Mouse (Mus musculus) embryonic facial prominence, embryonic 10.5 days (tissue): ENCODE measurements at regions not wholly inside any gene's neighbourhood (a gene's known extent, or its start where the extent isn't known, plus 50 kb on each side); places are given as distances from the start of the nearest gene placed in this dataset.

Source experiments
- DNase-seq: peaks from one replicate; pipeline ENCODE4 v3.0.0-alpha.2; 2017; ENCODE audit warnings: low spot score
- H3K27ac ChIP-seq: fragments of 300-500 bp; sonication (generic); replicated peaks from 2 replicates; pipeline ENCODE4 v1.5.1; 2016; ENCODE audit warnings: mild to moderate bottlenecking
- H3K27me3 ChIP-seq: fragments of 300-500 bp; sonication (generic); replicated peaks from 2 replicates; pipeline ENCODE4 v1.6.1; 2016; ENCODE audit warnings: low read depth, mild to moderate bottlenecking; ENCODE audit not compliant: poor library complexity, severe bottlenecking
- H3K36me3 ChIP-seq: fragments of 300-500 bp; sonication (generic); replicated peaks from 2 replicates; pipeline ENCODE4 v1.6.1; 2016; ENCODE audit warnings: mild to moderate bottlenecking, moderate library complexity
- H3K4me1 ChIP-seq: fragments of 300-500 bp; sonication (generic); 2 replicates; pipeline ENCODE4 v1.6.1; 2016
- H3K4me3 ChIP-seq: fragments of 300-500 bp; sonication (generic); 2 replicates; pipeline ENCODE4 v1.5.1; 2016; ENCODE audit warnings: mild to moderate bottlenecking, moderate library complexity
- H3K9me3 ChIP-seq: fragments of 300-500 bp; sonication (generic); 2 replicates; pipeline ENCODE4 v1.6.1; 2016; ENCODE audit warnings: mild to moderate bottlenecking
- WGBS: fragments of 180-500 bp; shearing (Covaris S2); methylation state at CpG from one replicate; pipeline ENCODE4 v1.1.7; 2016; 5-methylcytosine and 5-hydroxymethylcytosine counted together

DNA sequence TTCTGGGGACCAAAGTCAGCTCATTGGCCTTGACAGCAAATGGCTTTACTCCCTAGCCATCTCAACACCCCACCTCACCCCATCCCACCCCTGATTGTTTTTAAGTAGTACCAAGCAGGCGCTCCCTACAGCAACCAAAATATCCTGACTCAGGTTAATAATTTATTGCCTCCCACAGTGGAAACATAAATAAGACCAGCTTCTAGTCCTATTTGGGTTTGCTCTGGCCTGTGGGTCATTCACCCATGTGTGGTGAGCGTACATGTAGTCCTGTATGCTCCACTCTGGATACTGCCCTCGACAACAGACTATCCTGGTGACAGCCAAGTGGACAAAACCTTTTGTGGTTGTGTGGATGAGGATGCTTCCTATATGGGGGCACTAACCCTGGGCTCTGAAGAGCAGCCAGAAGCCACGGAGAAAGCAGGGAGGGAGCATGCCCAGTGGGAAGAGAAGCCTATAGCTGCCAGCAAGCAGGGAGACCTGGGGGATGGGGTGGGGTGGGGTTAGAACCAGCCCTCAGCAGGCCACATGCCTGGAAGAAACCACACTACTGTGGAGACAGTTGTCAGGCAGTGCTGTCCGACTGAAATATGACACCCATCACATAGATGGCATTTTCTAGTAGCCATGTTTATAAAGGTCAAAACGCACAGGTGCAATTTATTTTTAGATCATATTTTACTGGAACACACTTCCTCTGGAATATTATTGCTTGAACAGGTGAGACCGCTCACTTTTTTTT lies 141.1 kb upstream of the Irf2bp2 start:
- H3K27me3 ChIP-seq, result no peaks in the 10 kb centered on the region
- no peaks in the 10 kb centered on the region for H3K9me3 ChIP-seq
- no peak for DNase-seq
- no peak overlapping the region for H3K4me3 ChIP-seq
- H3K27ac ChIP-seq, result peak overlapping the region; percentile 85; the same call in 1 of the 2 replicates
- 66% methylated on average over 7 of the region's 7 CpGs for WGBS
- no peaks in the 10 kb centered on the region for H3K36me3 ChIP-seq
- H3K4me1 ChIP-seq, result peaks cover 50% of the 10 kb centered on the region

GRCm38 (mm10) chr8:126733779-126734178 lies 140.0 kb upstream of the Irf2bp2 start:
- Histone ChIP-seq H3K9me3 (no peaks in the 10 kb centered on the region), H3K27me3 (no peaks in the 10 kb centered on the region), H3K4me3 (no peak overlapping the region), H3K4me1 (peaks cover 55% of the 10 kb centered on the region), H3K36me3 (no peaks in the 10 kb centered on the region), H3K27ac (no peak overlapping the region)
- DNase-seq, result no peak
- 87% methylated on average over 6 of the region's 6 CpGs for WGBS

GRCm38 (mm10) chr8:126733307-126733706 lies 139.5 kb upstream of the Irf2bp2 start:
- no peaks in the 10 kb centered on the region for H3K27me3 ChIP-seq
- no peak overlapping the region for H3K27ac ChIP-seq
- no peaks in the 10 kb centered on the region for H3K36me3 ChIP-seq
- H3K4me3 ChIP-seq, result no peak overlapping the region
- 55% methylated on average over 7 of the region's 7 CpGs for WGBS
- peak; percentile 34 for DNase-seq
- peaks cover 55% of the 10 kb centered on the region for H3K4me1 ChIP-seq
- no peaks in the 10 kb centered on the region for H3K9me3 ChIP-seq

DNA sequence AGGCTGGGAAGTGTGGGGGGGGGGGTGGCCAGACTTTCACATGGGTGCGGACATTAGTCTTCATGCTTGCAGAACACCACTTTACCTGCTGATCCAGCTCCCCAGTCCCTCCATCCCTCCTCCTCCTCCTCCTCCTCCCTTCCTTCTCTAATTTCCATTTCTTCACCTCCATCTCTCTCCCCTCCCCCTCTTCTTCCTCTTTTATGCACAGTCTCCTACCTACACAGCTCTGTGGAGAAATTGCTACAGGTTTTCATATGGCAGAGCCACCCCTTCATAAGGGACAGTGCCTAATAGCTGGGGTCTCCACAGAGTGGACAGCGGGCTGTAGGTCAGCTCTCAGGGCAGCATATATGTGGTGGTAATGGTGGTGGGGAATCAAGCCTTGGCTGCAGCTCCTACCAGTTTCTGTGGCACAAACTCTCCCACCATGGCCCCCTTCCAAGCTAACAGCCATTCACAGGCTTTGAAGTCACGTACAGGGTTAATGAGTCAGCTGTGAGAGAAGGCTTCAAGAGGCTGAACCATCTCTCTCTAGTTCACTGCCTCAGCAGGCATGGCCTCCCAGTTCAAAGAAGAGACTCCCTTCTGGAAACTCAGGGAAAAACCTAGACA lies 136.3 kb upstream of the Irf2bp2 start:
- WGBS, result 86% methylated on average over 3 of the region's 3 CpGs
- Histone ChIP-seq H3K4me3 (no peak overlapping the region), H3K27ac (0 out of 2 replicates have a peak overlapping the region, but pooled peaks have one; percentile 15), H3K36me3 (no peaks in the 10 kb centered on the region), H3K4me1 (peaks cover 36% of the 10 kb centered on the region), H3K27me3 (no peaks in the 10 kb centered on the region), H3K9me3 (peaks cover 4% of the 10 kb centered on the region)
- DNase-seq, result no peak

GRCm38 (mm10) chr8:126728987-126729632 lies 135.3 kb upstream of the Irf2bp2 start:
- Histone ChIP-seq H3K27me3 (no peaks in the 10 kb centered on the region), H3K9me3 (peaks cover 4% of the 10 kb centered on the region), H3K4me3 (no peak overlapping the region), H3K36me3 (no peaks in the 10 kb centered on the region), H3K4me1 (peaks cover 28% of the 10 kb centered on the region), H3K27ac (no peak overlapping the region)
- DNase-seq, result no peak
- 84% methylated on average over 12 of the region's 12 CpGs for WGBS

GRCm38 (mm10) chr8:126728135-126728534 lies 134.3 kb upstream of the Irf2bp2 start:
- DNase-seq, result no peak
- Histone ChIP-seq H3K4me3 (no peak overlapping the region), H3K27ac (no peak overlapping the region), H3K9me3 (peaks cover 4% of the 10 kb centered on the region), H3K36me3 (no peaks in the 10 kb centered on the region), H3K4me1 (peaks cover 21% of the 10 kb centered on the region), H3K27me3 (no peaks in the 10 kb centered on the region)
- WGBS, result 90% methylated on average over 5 of the region's 5 CpGs

GRCm38 (mm10) chr8:126727068-126727467 lies 133.3 kb upstream of the Irf2bp2 start:
- H3K36me3 ChIP-seq, result no peaks in the 10 kb centered on the region
- 85% methylated on average over 2 of the region's 2 CpGs for WGBS
- H3K4me1 ChIP-seq, result peaks cover 10% of the 10 kb centered on the region
- no peak for DNase-seq
- no peak overlapping the region for H3K4me3 ChIP-seq
- H3K27ac ChIP-seq, result no peak overlapping the region
- H3K27me3 ChIP-seq, result no peaks in the 10 kb centered on the region
- peaks cover 4% of the 10 kb centered on the region for H3K9me3 ChIP-seq

DNA sequence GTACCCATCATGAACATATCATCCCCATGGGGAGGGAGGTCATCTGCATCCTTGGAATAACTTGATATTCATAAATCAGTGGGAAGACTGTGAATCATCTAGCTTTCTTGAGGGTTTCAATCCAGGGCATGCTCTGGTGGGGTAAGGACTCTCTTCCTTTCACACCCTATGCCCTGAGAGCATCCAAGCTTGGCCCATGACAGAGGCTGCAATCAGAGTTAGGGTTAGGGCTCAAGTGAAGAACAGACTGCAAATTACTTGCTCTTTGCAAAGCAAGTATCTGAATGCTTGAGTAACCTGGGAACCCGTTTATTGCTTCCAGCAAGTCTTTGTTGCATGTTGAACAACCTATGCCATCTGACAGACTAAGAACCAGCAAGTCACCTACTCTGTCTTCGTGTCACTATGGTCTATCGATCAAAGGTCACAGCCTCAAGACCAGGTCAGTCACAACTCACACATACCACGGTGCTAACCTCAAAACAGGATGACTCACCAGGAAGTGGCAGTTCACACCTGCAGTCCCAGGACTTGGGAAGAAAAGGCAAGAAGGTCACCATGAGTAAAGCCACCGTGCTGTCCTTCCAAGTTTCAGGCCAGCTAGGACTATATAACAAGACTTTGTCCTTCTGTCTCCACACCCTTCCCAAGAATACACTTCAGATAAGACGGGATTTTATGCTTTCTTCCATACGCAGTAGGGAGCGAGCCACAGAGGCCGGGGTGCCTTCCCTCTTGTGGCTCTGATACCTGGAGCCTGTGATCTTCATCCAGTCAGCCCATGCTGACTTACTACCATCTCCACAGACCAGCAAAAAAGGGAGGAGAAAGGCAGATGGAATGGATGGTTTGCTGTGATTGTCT lies 129.7 kb upstream of the Irf2bp2 start:
- Histone ChIP-seq H3K4me1 (peaks cover 5% of the 10 kb centered on the region; the same call in 1 of the 2 replicates), H3K27me3 (no peaks in the 10 kb centered on the region), H3K27ac (no peak overlapping the region), H3K9me3 (peaks cover 4% of the 10 kb centered on the region), H3K4me3 (no peak overlapping the region), H3K36me3 (no peaks in the 10 kb centered on the region)
- DNase-seq, result no peak
- 86% methylated on average over 9 of the region's 9 CpGs for WGBS

DNA sequence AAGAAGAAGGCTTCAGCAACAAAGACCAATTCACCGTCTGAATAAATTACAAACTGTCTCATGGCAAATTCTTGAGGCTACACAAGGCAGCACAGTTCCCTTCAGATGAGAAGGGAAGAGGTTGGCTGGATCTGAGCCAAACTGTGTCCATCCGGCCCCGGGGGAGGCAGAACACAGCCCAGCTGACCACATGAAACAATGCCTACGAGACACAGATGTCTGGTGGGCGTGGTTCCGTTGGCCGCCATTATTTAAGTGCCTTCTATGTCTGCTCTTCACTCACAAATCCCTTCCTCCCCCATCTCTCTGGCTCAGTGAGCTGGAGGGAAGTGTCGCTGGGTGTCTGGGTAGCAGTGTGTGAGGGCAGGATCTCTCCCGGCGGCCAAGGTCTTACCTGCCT lies 127.8 kb upstream of the Irf2bp2 start:
- H3K27ac ChIP-seq, result no peak overlapping the region
- 79% methylated on average over 10 of the region's 10 CpGs for WGBS

DNA sequence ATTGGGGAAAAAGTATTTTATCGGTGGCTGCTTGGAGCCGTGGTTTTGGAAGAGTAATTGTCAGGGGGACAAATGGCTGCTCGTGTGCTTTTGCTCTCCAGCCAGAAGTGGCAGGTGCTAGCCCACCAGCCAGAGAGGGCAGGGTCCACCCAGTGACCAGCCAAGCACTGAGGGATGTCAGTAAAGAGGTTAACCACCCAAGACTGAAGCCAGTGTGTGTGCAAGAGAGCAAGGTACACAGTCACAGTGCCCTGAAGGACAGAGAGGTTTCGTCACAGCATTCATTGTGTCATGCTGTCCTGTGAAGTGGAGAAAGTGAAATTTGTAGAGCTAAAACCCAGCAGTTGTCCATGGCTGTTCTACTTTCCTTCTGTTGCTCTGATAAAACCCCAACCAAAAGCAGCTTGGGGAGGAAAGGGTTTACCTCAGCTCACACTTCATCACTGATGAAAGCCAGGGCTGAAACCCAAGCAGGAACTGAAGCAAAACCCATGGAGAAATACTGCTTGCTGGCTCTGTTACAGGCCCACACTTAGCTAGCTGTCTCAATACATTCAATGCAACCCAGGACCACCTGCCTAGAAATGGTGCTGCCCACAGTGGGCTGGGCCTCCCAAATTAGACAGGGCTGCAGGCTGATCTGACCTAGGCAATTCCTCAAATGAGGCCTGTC lies 126.8 kb upstream of the Irf2bp2 start:
- Histone ChIP-seq H3K4me3 (no peak overlapping the region), H3K9me3 (no peaks in the 10 kb centered on the region), H3K27ac (no peak overlapping the region), H3K4me1 (peaks cover 5% of the 10 kb centered on the region; the same call in 1 of the 2 replicates), H3K27me3 (no peaks in the 10 kb centered on the region), H3K36me3 (no peaks in the 10 kb centered on the region)
- WGBS, result 93% methylated on average over 4 of the region's 4 CpGs
- DNase-seq, result no peak

More for the DNA sequence above, 127.8 kb upstream of the Irf2bp2 start:
- peaks cover 5% of the 10 kb centered on the region; the same call in 1 of the 2 replicates for H3K4me1 ChIP-seq
- DNase-seq, result no peak
- no peaks in the 10 kb centered on the region for H3K36me3 ChIP-seq
- H3K4me3 ChIP-seq, result no peak overlapping the region
- peaks cover 4% of the 10 kb centered on the region for H3K9me3 ChIP-seq
- H3K27me3 ChIP-seq, result no peaks in the 10 kb centered on the region

GRCm38 (mm10) chr8:126719748-126720147 lies 126.0 kb upstream of the Irf2bp2 start:
- 85% methylated on average over 2 of the region's 2 CpGs for WGBS
- Histone ChIP-seq H3K36me3 (no peaks in the 10 kb centered on the region), H3K27me3 (no peaks in the 10 kb centered on the region), H3K4me1 (peaks cover 5% of the 10 kb centered on the region; the same call in 1 of the 2 replicates), H3K4me3 (no peak overlapping the region), H3K27ac (no peak overlapping the region), H3K9me3 (no peaks in the 10 kb centered on the region)
- no peak for DNase-seq
